Mouse (Mus musculus): ENCODE results near the gene Pcolce.
"Not testable (repeated sequence)": the region's sequence is repeated elsewhere in the genome, so short reads cannot be mapped to it uniquely, and the experiment has no call there.

The Pcolce gene

GRCm38 (mm10) chr5:137629306-137629721 is 15.7 kb upstream of the Pcolce start:
- no peak for DNase-seq (ENCODE audit: low spot score in 2 of 2)

- peak; percentile 99 for DNase-seq (ENCODE audit: low spot score in 2 of 2)
These were observed 15.1 kb upstream of the Pcolce start, which contains the start of the genes Fbxo24, Lrch4 and Gm20605 for GRCm38 (mm10) chr5:137628498-137629305. Gene Fbxo24, minus strand, starts transcription at chr5:137629002. Gene Lrch4, plus strand, starts transcription at chr5:137629121. Gene Gm20605, plus strand, starts transcription at chr5:137629175.

DNA sequence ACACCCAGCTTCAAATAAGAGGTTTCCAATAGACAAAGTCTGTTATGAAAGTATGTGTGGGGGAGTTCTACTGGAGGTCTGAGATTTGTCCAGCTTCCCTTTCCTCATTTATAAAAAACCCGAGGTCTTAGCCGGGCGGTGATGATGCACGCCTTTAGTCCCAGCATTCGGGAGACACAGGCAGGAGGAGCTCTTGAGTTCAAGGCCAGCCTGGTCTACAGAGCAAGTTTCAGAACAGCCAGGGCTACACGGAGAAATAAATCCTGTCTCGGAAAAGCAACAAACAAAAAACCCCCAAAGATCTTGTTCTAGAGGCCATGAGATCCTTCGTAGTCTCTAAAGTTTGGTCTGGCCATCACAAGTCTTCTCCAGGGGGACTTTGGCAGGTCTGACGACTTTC is 14.4 kb upstream of the Pcolce start:
- DNase-seq (ENCODE audit: low spot score in 2 of 2): no peak

DNA sequence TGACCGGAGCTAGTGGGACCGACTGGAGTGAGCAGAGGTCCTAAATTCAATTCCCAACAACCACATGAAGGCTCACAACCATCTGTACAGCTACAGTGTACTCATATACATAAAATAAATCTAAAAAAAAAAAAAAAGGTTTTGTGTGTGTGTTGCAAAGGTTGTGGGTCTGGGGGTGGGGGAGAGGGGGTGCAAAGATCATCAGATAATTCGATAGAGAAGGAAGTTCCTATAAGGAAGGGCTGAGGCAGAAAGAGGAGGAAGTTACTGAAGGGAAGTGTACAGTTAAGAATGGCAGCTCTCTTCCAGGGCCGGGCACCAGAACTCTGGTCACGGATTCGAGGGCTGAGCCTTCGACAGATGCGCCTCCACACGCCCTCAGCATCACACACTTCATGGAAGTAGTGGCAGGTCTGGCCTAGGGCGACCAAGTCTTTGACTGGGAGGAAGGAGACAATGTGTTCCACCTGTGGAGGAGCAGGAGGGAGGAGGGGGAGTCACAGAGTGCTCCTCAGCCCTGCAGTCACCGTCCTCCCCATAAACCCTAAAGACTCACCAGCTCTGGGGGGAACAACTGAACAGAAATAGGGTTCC is 10.4 kb upstream of the Pcolce start:
- DNase-seq (ENCODE audit: low spot score in 2 of 2): no peak

GRCm38 (mm10) chr5:137615347-137615746 is 1.8 kb upstream of the Pcolce start:
- no peak for DNase-seq (ENCODE audit: low spot score in 2 of 2)

GRCm38 (mm10) chr5:137614921-137615320 is 1.3 kb upstream of the Pcolce start:
- not testable (repeated sequence) for DNase-seq (ENCODE audit: low spot score in 2 of 2)

GRCm38 (mm10) chr5:137613076-137613475 is 508 bp downstream of the Pcolce start:
- no peak for DNase-seq (ENCODE audit: low spot score in 2 of 2)

GRCm38 (mm10) chr5:137611245-137611602 is 2.4 kb downstream of the Pcolce start:
- DNase-seq (ENCODE audit: low spot score in 2 of 2): no peak

DNA sequence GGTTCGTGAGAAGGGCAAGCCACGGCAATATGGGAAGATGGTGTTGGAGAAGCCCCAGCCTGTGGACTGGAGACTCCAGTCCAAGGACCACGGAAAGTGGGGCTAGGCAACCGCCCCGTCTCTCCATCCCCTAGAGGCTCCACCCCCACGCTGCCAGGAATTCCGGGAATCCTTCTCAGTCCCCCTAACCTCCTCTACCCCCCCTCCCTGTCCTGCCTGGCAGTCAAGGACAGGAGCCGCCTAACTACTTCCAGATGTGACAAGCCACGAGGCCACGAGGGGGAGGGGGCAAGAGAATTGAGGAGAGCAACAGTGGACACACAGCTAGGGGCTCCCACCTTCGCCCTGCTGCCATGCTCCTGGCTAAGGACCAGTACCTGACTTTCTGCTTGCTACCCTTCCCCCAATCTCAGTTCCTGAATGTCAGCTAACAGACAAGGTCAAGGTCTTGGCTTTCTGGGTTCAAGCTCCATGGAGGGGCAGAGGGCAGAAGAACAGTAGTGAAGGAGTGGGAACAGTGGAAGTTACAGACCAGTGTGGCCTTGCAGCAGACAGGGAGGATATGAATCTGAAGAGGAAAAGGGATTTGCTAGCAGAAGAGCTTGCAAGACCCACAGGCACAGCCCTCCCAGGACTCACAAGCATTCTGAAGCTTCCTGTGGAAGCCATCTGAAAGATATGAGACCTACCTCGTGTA is 2.9 kb downstream of the Pcolce start:
- DNase-seq (ENCODE audit: low spot score in 2 of 2): no peak

- no peak for DNase-seq (ENCODE audit: low spot score in 2 of 2)
These were observed 3.5 kb downstream of the Pcolce start for GRCm38 (mm10) chr5:137610056-137610455.

- DNase-seq (ENCODE audit: low spot score in 2 of 2): no peak
These were observed 4.3 kb downstream of the Pcolce start for GRCm38 (mm10) chr5:137609292-137609691.

GRCm38 (mm10) chr5:137608654-137609190 is 4.9 kb downstream of the Pcolce start:
- no peak for DNase-seq (ENCODE audit: low spot score in 2 of 2)

GRCm38 (mm10) chr5:137607860-137608653 is 5.5 kb downstream of the Pcolce start:
- DNase-seq (ENCODE audit: low spot score in 2 of 2): no peak

DNA sequence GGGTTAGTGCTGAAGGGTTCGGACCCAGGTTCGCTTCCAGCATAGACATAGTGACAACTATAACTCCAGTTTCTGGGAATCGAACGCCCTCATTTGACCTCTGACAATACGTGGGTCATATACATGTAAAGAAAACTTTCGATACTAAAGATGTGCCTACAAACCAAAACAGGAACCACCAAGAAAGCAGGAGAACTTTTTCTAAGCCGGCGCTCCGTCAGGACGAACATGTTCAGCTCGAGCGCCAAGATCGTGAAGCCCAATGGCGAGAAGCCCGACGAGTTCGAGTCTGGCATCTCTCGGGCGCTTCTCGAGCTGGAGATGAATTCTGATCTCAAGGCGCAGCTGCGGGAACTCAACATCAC is 12.2 kb downstream of the Pcolce start:
- no peak for DNase-seq (ENCODE audit: low spot score in 2 of 2)

DNA sequence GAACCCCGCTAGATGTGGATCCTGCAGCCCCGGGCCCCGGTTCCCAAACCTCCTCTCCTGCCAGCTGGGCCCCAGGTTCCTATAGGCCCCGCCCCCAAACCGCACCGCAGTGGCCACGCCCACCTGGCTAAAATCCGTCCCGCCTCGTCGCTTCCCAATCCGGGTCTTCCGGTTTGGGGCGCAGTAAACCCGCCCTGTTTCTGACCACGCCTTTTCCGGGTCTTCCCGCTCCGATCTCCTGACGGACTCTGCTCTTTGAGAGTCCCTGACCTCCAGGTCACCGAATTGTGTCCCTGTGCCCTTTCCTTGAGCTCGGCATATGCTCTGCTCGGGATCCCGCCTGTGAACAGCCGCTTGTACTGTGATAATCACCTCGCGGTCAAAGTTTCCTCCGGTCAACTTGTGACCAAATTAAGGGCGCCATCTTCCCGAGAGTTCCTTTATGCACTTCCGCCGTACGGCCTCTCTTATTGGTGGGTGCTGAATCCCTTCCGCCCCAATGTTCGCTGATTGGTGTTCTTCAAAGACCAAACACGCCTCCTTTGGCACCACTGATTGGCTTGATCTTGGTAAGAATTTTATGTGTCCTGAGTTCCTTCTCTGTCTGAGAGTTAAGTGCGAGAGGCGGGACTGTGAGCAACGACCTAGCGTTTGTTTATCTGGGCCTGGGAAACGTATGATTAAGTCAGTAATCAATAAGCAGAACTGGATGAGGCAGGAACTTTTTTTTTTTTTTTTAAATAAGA is 12.8 kb downstream of the Pcolce start, which contains the start of gene Mospd3:
Mospd3 (minus strand) TSS at position 440 of the 746 bp plus-strand sequence.
- peak; percentile 92 to 93 for DNase-seq (ENCODE audit: low spot score in 2 of 2)

GRCm38 (mm10) chr5:137600281-137600618 is 13.3 kb downstream of the Pcolce start:
- peak in 1 of 2 experiments; percentile 27 for DNase-seq (ENCODE audit: low spot score in 2 of 2)

DNA sequence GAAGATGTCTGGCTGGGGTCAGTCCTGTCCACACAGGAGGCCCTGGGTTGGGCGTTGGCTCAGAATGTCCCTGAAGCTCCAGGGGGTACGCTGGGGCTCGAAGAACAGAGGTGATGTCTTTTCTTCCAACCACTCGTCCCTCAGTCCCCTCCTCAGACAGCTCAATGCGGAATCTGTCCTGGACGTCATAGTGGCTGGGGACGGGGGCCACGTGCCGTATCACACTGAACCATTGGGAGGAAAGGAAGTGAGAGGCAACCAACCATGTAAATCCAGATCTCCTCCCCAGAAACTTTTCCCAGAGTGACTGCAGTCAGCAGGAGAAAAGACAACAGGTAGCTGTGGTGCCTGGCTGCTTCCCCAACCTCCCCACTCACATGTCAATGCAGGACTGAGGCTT is 14.0 kb downstream of the Pcolce start:
- no peak for DNase-seq (ENCODE audit: low spot score in 2 of 2)

GRCm38 (mm10) chr5:137598100-137598826 is 15.3 kb downstream of the Pcolce start:
- DNase-seq (ENCODE audit: low spot score in 2 of 2): no peak

DNA sequence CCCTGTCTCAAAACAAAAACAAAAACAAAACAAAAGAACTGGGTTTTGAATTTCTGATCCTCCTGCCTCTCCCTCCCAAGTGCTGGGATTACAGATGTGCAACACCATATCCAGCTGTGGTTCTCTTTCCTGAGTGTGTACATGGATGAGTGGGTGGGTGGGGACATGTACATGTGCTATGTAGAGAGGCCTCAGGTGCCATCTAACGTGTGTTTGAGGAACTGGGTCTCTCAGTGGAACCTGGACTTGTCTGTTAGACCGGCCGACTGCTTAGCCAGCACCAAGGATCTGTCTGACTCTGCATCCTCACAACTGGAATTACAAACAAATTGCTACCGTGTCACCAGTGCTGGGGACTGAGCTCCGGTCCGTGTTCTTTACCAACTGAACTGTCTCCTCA is 16.0 kb downstream of the Pcolce start:
- no peak for DNase-seq (ENCODE audit: low spot score in 2 of 2)

GRCm38 (mm10) chr5:137596601-137597261 is 16.9 kb downstream of the Pcolce start:
- DNase-seq (ENCODE audit: low spot score in 2 of 2): no peak
